Mouse (Mus musculus) c-Kit-negative CD71-positive TER-119-positive erythroid progenitor cells, embryonic 14.5 days (primary cell): Measurements from ENCODE around the gene Olfr862.

Experiments
- DNase-seq: peaks from one replicate; pipeline ENCODE4 v3.0.0-alpha.2; 2013; ENCODE audit warnings: low read depth, low spot score

Olfr862 gene

GRCm38 (mm10) chr9:19887904-19888303, at the start of gene Olfr862:
Olfr862 (minus strand) TSS chr9:19888004.
- no peak for DNase-seq

DNA sequence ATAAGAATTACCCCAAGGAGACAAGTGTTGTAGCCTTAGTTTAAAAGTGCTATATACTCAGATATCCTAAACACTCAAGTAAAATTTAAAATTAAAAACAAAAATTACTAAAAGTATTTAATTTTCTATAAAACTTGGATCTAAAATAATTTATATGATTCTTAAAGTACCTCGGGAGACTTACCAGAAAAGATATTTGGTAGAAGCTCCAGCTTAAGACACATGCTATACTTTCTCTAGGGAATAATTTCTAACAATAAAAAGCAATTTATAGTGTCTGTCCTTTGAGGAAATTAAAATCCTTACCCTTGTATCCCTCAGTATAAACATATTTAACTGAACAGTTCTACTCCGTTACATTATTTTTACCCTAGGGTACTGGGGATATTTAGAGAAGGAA, 28.8 kb upstream of the Olfr862 start, which contains the start of gene Olfr77:
Gene Olfr77 (plus strand): TSS at position 301 of the 400 bp plus-strand sequence.
- no peak for DNase-seq

GRCm38 (mm10) chr9:19911170-19911569, 23.4 kb upstream of the Olfr862 start:
- DNase-seq: no peak

DNA sequence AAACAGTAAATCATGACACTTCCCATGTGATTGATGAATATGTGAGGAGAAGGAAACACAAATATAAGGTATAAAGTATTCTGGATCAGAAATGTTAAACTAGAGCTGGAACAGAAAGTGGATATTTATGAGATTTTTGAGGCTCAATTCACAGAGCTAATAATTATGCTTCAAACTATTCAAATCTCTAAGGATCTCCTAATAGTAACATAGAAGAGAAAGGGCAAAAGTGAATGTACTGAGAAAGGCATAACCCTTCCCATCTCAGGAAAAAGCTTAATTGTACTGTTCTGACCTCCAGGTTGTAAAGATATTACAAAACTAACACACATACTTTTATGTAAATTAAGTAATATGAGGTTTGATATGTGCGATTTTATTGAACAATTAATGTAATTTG, 38.2 kb downstream of the Olfr862 start, which contains the start of gene Olfr860:
Gene Olfr860 (minus strand): TSS at position 101 of the 400 bp plus-strand sequence.
- DNase-seq: no peak
